Mouse (Mus musculus) megakaryocyte, embryonic 14.5 days (primary cell): ENCODE measurements around the gene Fut1. TPM values are rescaled to one million over a fixed set of nuclear protein-coding genes. Genes with fewer than 3 reads are reported as not detected.

Source experiments
- H3K27me3 ChIP-seq: replicated peaks from 2 replicates; pipeline ENCODE3; 2012; ENCODE audit warnings: inconsistent platforms
- H3K36me3 ChIP-seq: replicated peaks from 2 replicates; pipeline ENCODE3; 2012; ENCODE audit warnings: low read length, inconsistent platforms, mixed read lengths
- H3K4me1 ChIP-seq: 2 replicates; pipeline ENCODE4 v1.6.1; 2012; ENCODE audit warnings: inconsistent platforms
- H3K4me3 ChIP-seq: replicated peaks from 2 replicates; pipeline ENCODE3; 2012; ENCODE audit warnings: moderate library complexity, mild to moderate bottlenecking, inconsistent platforms
- H3K9me3 ChIP-seq: 2 replicates; pipeline ENCODE4 v1.6.1; 2012; ENCODE audit warnings: inconsistent platforms
- FLI1 ChIP-seq: IDR thresholded peaks from 2 replicates; pipeline ENCODE4 v1.6.1; 2012; ENCODE audit warnings: low read length, inconsistent platforms, mixed read lengths
- GATA1 ChIP-seq: IDR thresholded peaks from 3 replicates; pipeline ENCODE4 v1.6.1; 2012; ENCODE audit warnings: mixed read lengths, low read length, inconsistent platforms, borderline replicate concordance
- polyA plus RNA-seq: library from polyadenylated mRNA; stranded (reverse); fragments of >175 nt; gene quantifications from 2 replicates; pipeline ENCODE4 v1.2.3, GENCODE M21; 2012; ENCODE audit warnings: low replicate concordance; ENCODE audit not compliant: insufficient read depth

Gene Fut1
- polyA plus RNA-seq, 1 experiment = 1.1 TPM

DNA sequence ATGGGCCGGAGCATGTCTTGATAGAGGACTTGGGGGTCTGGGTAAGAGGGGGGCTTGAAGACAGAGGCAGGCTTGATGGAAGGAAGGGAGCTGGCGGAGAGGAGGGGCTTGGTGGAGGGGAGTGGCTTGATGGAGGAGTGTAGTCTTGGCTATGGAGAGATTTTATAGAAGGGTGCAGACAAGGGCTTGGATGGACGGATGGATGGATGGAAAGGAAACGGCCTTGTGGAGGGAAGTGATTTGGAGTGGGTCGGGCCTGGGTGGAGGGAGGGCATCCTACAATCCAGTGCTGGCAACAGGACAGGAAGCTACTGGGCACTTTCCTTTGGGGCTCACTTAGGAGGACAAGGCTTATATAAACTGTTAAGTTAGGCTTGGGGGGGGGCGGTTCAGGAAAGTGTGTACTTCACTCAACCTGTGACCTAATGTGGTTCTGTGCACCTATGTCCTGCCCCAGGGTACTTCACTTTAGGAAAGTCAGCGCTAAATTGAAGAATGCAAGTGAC is 9.5 kb downstream of the Fut1 start:
- H3K27me3 ChIP-seq = peaks cover 80% of the 10 kb centered on the region
- H3K4me3 ChIP-seq = no peak overlapping the region
- TF ChIP-seq FLI1 = no peak
- TF ChIP-seq GATA1 = no peak
- peaks cover 31% of the 10 kb centered on the region for H3K9me3 ChIP-seq
- H3K36me3 ChIP-seq = no peaks in the 10 kb centered on the region
- peaks cover 34% of the 10 kb centered on the region for H3K4me1 ChIP-seq

DNA sequence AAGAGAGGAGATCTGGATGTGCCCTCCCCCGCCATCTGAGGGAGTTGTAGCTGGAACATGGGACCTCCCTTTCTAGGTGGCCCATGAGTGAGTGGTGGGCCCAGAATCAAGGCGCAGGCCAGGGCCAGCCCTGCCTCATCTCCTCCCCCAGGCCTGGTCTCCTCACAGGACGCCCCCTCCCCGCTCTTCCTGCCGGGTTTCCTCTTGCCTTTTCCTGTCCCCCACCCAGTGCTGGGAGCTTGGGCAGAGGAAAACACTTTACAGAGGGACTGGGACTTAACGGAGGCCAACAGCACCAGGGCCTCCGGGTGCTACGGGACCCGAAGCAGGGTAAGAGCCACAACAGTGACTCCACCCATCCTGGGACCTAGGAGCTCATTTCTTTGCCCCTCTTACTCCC is 10.2 kb downstream of the Fut1 start, which contains the start of gene Rasip1:
Gene Rasip1 (plus strand): TSS at position 228 of the 400 bp plus-strand sequence.
- Histone ChIP-seq H3K4me3 (peak within 1 kb of the TSS; percentile 91), H3K9me3 (peaks cover 34% of the 10 kb centered on the region), H3K4me1 (peaks cover 33% of the 10 kb centered on the region), H3K27me3 (peaks cover 83% of the 10 kb centered on the region), H3K36me3 (no peaks in the 10 kb centered on the region)
- TF ChIP-seq FLI1 (no peak), GATA1 (no peak)

DNA sequence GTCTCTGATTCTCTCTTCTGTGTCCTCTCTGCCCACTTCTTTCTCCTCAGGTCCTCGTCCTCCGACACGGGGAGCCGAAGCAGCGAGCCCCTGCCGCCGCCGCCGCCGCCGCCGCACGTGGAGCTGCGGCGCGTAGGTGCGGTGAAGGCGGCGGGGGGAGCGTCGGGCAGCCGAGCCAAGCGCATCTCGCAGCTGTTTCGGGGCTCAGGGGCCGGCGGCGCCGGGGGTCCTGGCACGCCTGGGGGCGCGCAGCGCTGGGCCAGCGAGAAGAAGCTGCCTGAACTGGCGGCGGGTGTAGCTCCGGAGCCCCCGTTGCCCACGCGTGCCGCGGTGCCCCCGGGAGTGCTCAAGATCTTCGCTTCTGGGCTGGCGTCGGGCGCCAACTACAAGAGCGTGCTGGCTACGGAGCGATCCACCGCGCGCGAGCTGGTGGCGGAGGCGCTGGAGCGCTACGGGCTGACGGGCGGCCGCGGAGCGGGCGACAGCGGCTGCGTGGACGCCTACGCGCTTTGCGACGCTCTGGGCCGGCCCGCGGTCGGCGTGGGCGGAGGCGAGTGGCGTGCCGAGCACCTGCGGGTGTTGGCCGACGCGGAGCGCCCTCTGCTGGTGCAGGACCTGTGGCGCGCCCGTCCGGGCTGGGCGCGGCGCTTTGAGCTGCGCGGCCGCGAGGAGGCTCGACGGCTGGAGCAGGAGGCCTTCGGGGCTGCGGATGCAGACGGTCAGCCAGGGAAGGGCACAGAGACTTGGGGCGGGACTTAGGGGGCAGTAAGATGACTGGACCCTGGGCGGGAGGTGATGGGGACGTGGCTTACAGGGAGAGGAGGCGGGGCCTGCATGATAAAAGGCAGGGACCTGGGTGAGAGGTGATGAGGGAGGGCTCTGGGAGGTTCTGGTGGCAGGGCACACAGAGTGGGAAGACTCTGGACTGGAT is 11.5 kb downstream of the Fut1 start:
- TF ChIP-seq GATA1 (no peak), FLI1 (no peak)
- Histone ChIP-seq H3K4me1 (peaks cover 33% of the 10 kb centered on the region), H3K36me3 (no peaks in the 10 kb centered on the region), H3K9me3 (peaks cover 31% of the 10 kb centered on the region), H3K27me3 (peaks cover 78% of the 10 kb centered on the region), H3K4me3 (peak overlapping the region; percentile 91)

DNA sequence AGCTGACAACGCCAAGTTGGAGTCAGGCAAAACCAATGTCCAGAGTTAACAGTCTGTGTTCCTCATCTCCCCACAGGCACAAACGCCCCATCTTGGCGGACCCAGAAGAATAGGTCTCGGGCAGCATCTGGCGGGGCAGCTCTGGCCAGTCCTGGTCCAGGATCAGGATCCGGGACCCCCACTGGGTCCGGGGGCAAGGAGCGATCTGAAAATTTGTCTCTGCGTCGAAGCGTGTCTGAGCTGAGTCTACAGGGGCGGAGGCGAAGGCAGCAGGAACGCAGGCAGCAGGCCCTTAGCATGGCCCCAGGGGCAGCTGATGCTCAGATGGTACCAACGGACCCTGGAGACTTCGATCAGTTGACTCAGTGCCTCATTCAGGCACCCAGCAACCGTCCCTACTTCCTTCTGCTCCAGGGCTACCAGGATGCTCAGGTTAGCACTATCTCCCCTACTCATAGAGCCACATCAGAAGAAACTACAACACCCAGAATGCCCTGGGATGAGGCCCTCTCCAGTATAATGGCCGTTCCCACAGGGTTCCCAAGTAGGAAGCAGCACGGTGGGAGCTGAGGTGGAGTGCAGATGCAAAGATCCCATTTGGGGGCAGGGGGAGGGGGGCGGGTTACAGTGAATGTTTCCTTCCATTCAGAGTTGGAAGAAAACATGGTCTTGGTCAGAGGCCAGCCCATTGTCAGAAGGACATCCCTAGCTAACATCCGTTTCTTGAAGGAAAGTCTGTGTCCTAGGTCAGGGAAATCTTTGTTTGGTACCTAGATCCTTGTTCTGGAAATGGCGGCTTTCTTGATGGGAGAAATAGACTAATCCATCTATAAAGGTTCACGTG is 13.2 kb downstream of the Fut1 start:
- Histone ChIP-seq H3K27me3 (peaks cover 62% of the 10 kb centered on the region), H3K36me3 (no peaks in the 10 kb centered on the region), H3K9me3 (peaks cover 27% of the 10 kb centered on the region), H3K4me3 (no peak overlapping the region), H3K4me1 (peaks cover 39% of the 10 kb centered on the region)
- TF ChIP-seq GATA1 = no peak
- TF ChIP-seq FLI1 = no peak

DNA sequence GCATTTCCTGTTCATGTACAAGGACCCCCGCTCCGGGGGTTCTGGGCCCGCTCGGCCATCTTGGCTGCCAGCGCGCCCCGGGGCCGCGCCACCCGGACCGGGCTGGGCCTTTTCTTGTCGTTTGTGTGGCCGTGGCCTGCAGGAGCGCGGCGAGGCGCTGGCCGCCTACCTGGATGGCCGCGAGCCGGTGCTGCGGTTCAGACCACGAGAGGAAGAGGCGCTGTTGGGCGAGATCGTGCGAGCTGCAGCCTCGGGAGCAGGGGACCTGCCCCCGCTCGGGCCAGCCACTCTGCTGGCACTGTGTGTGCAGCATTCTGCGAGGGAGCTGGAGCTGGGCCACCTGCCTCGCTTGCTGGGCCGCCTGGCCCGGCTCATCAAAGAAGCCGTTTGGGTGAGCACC is 15.4 kb downstream of the Fut1 start:
- Histone ChIP-seq H3K9me3 (peaks cover 35% of the 10 kb centered on the region), H3K4me1 (peaks cover 34% of the 10 kb centered on the region), H3K27me3 (peaks cover 43% of the 10 kb centered on the region), H3K36me3 (no peaks in the 10 kb centered on the region), H3K4me3 (no peak overlapping the region)
- no peak for TF ChIP-seq GATA1
- TF ChIP-seq FLI1 = no peak

DNA sequence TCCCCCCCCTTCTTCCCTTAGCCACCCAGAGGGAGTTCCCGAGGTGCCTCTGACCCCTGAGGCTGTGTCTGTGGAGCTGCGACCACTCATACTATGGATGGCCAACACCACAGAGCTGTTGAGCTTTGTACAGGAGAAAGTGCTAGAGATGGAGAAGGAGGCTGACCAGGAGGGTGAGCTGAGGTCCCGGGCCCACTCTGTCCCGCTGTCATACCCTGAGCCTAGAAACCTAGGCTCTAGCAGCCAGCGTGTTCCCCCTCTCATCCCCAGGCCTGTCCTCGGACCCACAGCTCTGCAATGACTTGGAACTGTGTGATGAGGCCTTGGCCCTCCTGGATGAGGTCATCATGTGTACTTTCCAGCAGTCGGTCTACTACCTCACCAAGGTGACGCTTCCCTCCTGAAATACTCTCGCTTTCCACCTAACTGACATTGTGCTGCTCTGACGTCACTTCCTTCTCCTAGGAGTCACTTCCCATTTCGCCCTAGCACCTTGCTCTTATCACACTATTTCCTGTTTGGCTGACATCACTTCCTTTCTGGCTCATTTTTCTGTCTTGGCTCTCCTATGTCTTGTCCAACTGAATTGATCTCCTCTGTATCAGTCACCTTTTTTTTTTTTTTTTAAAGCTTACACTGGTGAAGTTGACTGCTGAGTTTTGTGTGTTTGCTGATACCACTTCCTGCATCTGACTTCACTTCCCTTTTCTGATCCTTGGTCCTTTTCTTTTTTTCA is 18.0 kb downstream of the Fut1 start:
- Histone ChIP-seq H3K9me3 (peaks cover 33% of the 10 kb centered on the region), H3K4me3 (peak overlapping the region; percentile 21), H3K36me3 (no peaks in the 10 kb centered on the region), H3K4me1 (peaks cover 18% of the 10 kb centered on the region), H3K27me3 (peaks cover 31% of the 10 kb centered on the region)
- no peak for TF ChIP-seq FLI1
- TF ChIP-seq GATA1 = no peak

DNA sequence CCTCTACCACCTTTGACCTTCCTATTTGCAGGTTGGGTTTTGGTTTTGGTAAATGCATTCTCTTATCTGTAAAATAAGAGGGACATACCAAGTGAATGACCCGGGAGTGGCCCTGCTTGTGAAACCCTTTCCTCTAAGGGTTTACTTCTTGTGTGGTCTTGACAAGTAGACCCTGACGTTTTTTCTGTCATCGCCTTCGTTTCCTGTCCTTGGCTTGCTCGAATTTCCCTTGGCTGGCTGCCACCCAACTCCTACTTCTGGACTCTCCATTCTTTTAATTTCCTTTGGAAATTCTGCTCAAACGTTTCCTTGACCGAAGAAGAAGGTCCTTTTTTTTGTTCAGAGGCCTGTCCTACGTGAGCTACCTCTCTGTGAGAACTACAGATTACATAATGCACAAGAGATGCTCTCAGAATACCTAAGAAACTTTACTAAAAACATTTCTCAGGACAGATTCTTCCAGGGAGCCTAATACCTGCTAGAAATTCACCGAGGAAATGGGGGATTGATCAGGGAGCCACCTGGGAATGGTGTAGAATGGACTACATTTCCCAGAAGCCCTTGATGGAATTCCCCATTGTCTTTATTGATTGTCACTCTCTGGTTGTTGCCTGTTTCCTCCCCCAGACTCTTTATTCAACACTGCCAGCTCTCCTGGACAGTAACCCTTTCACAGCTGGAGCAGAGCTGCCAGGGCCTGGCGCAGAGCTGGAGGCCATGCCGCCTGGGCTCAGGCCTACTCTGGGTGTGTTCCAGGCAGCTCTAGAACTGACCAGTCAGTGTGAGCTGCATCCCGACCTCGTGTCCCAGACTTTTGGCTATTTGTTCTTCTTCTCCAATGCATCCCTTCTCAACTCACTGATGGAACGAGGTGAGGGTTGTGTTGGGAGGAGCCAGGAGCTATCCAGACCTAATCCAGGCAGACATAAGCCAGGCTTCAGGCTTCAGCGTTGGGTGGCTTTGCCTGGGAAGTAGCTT is 18.9 kb downstream of the Fut1 start:
- peaks cover 31% of the 10 kb centered on the region for H3K27me3 ChIP-seq
- H3K4me1 ChIP-seq = peaks cover 18% of the 10 kb centered on the region
- no peak for TF ChIP-seq GATA1
- no peak for TF ChIP-seq FLI1
- H3K4me3 ChIP-seq = no peak overlapping the region
- no peaks in the 10 kb centered on the region for H3K36me3 ChIP-seq
- H3K9me3 ChIP-seq = peaks cover 25% of the 10 kb centered on the region

DNA sequence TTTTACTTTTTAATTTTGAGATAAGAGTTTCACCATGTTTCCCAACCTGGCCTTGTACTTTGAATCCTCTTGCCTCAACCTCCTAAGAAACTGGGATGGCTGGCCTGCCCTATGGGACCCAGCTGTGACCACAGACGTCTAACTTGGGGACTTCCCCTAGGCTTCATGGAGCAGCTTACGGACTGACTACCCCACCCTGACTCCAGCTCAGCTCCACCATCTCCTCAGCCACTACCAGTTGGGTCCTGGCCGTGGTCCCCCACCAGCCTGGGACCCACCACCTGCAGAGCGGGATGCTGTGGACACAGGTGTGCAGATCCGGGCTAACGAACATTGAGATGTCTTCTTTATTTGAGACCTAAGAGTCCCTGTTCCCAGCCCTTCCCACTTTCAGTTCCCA is 20.6 kb downstream of the Fut1 start:
- peaks cover 34% of the 10 kb centered on the region for H3K4me1 ChIP-seq
- peaks cover 11% of the 10 kb centered on the region for H3K9me3 ChIP-seq
- H3K27me3 ChIP-seq = peaks cover 39% of the 10 kb centered on the region
- H3K4me3 ChIP-seq = no peak overlapping the region
- H3K36me3 ChIP-seq = no peaks in the 10 kb centered on the region
- TF ChIP-seq FLI1 (no peak), GATA1 (no peak)
